Mouse (Mus musculus) testis, adult 2 months (tissue): ENCODE measurements at regions not wholly inside any gene's neighbourhood (a gene's known extent, or its start where the extent isn't known, plus 50 kb on each side); places are given as distances from the start of the nearest gene placed in this dataset.

Experiments used
- CTCF ChIP-seq: fragments of 200-500 bp; IDR thresholded peaks from 2 replicates; pipeline ENCODE4 v1.5.1; 2012; ENCODE audit warnings: low read depth, mild to moderate bottlenecking, inconsistent platforms, low read length, moderate library complexity; ENCODE audit not compliant: control insufficient read depth, insufficient read depth, insufficient replicate concordance
- POLR2A ChIP-seq: fragments of 200-500 bp; IDR thresholded peaks from 2 replicates; pipeline ENCODE4 v1.6.1; 2012; ENCODE audit warnings: low read depth, mild to moderate bottlenecking, inconsistent platforms, low read length, moderate library complexity; ENCODE audit not compliant: control insufficient read depth

DNA sequence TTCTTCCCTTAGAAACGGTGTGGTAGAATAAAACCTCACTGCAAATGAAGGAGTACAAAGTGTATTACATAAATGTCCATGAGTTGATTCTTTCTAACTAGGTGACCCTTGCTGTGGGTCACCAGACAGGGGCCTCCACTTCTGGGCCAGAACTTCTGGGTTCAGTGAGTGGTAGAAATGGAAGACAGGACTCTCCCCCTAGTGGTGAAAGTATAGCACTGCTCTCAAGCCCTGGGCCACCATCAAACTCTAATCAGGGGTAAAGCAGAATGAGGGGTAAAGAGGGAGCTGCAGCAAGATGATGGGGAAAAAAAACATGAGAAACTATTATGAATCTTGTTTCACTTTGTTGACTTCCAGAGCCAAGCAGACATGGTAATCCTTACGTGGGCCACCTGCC lies 63.4 kb upstream of the Foxa2 start:
- TF ChIP-seq CTCF (peak; percentile 26; the same call in 1 of the 2 replicates), POLR2A (no peak)
